Mouse (Mus musculus): ENCODE results near the gene Tmem213. TPM values are rescaled to one million over a fixed set of nuclear protein-coding genes. Genes with fewer than 3 reads are reported as not detected.
A peak's percentile ranks its signal among the peaks of the same experiment; 100 is the strongest.

Tmem213 gene
- polyA plus RNA-seq, 1 experiment from 2014 or later: 37.4 TPM

GRCm38 (mm10) chr6:38139086-38139485, 30.0 kb downstream of the Tmem213 start:
- 84% methylated on average over 3 of the region's 3 CpGs for WGBS
- Histone ChIP-seq H3K9me3 (replicated peaks) (no peaks in the 10 kb centered on the region), H3K4me1 (peaks cover 13% of the 10 kb centered on the region), H3K27me3 (no peaks in the 10 kb centered on the region), H3K9ac (no peak overlapping the region), H3K36me3 (peaks cover 30% of the 10 kb centered on the region), H3K4me3 (replicated peaks) (no peak overlapping the region), H3K27ac (no peak overlapping the region), H3K4me2 (no peak overlapping the region)
- no peak for ATAC-seq (replicated peaks; ENCODE audit: low FRiP score)

GRCm38 (mm10) chr6:38140402-38140801, 31.3 kb downstream of the Tmem213 start:
- H3K4me2 ChIP-seq: no peak overlapping the region
- H3K4me1 ChIP-seq: peaks cover 26% of the 10 kb centered on the region
- H3K27me3 ChIP-seq: no peaks in the 10 kb centered on the region

GRCm38 (mm10) chr6:38144161-38144998, 35.3 kb downstream of the Tmem213 start:
- peak; percentile 70 for ATAC-seq (replicated peaks; ENCODE audit: low FRiP score)
- H3K4me1 ChIP-seq: peaks cover 43% of the 10 kb centered on the region
- H3K27ac ChIP-seq: peak overlapping the region; percentile 81
- peak overlapping the region; percentile 26; the same call in 1 of the 2 replicates for H3K4me2 ChIP-seq
- peaks cover 40% of the 10 kb centered on the region for H3K36me3 ChIP-seq
- no peak overlapping the region for H3K9ac ChIP-seq
- no peaks in the 10 kb centered on the region for H3K9me3 ChIP-seq (replicated peaks)
- 20% methylated on average over 9 of the region's 9 CpGs for WGBS
- H3K4me3 ChIP-seq (replicated peaks): no peak overlapping the region
- no peaks in the 10 kb centered on the region for H3K27me3 ChIP-seq

More at GRCm38 (mm10) chr6:38140402-38140801, 31.3 kb downstream of the Tmem213 start:
- H3K9me3 ChIP-seq (replicated peaks): no peaks in the 10 kb centered on the region
- peaks cover 22% of the 10 kb centered on the region for H3K36me3 ChIP-seq
- no peak overlapping the region for H3K27ac ChIP-seq
- WGBS: 85% methylated on average over 9 of the region's 9 CpGs
- H3K4me3 ChIP-seq (replicated peaks): no peak overlapping the region
- ATAC-seq (replicated peaks; ENCODE audit: low FRiP score): no peak
- H3K9ac ChIP-seq: no peak overlapping the region

- Histone ChIP-seq H3K27me3 (no peaks in the 10 kb centered on the region), H3K4me1 (peaks cover 43% of the 10 kb centered on the region), H3K4me2 (no peak overlapping the region), H3K36me3 (peaks cover 45% of the 10 kb centered on the region), H3K9ac (no peak overlapping the region), H3K4me3 (replicated peaks) (no peak overlapping the region), H3K9me3 (replicated peaks) (no peaks in the 10 kb centered on the region), H3K27ac (peak overlapping the region; percentile 81)
- no peak for ATAC-seq (replicated peaks; ENCODE audit: low FRiP score)
- WGBS: 59% methylated on average over 8 of the region's 8 CpGs
Measured at GRCm38 (mm10) chr6:38145463-38146065, 36.5 kb downstream of the Tmem213 start.

- ATAC-seq (replicated peaks; ENCODE audit: low FRiP score): no peak
- no peak overlapping the region for H3K9ac ChIP-seq
- no peak overlapping the region for H3K4me3 ChIP-seq (replicated peaks)
- WGBS: 84% methylated on average over 5 of the region's 5 CpGs
- H3K36me3 ChIP-seq: peaks cover 46% of the 10 kb centered on the region
- no peaks in the 10 kb centered on the region for H3K9me3 ChIP-seq (replicated peaks)
- no peak overlapping the region for H3K4me2 ChIP-seq
- H3K27ac ChIP-seq: no peak overlapping the region
- no peaks in the 10 kb centered on the region for H3K27me3 ChIP-seq
- H3K4me1 ChIP-seq: peaks cover 39% of the 10 kb centered on the region
Measured at GRCm38 (mm10) chr6:38147301-38147700, 38.2 kb downstream of the Tmem213 start.

- Histone ChIP-seq H3K9me3 (replicated peaks) (no peaks in the 10 kb centered on the region), H3K4me3 (replicated peaks) (no peak overlapping the region), H3K36me3 (peaks cover 54% of the 10 kb centered on the region), H3K4me2 (no peak overlapping the region), H3K27ac (no peak overlapping the region), H3K4me1 (peaks cover 35% of the 10 kb centered on the region), H3K9ac (no peak overlapping the region), H3K27me3 (no peaks in the 10 kb centered on the region)
- WGBS: 88% methylated on average over 10 of the region's 10 CpGs
- no peak for ATAC-seq (replicated peaks; ENCODE audit: low FRiP score)
Measured at GRCm38 (mm10) chr6:38148626-38149025, 39.6 kb downstream of the Tmem213 start.

GRCm38 (mm10) chr6:38149483-38149882, 40.4 kb downstream of the Tmem213 start:
- Histone ChIP-seq H3K27ac (no peak overlapping the region), H3K27me3 (no peaks in the 10 kb centered on the region), H3K4me2 (no peak overlapping the region), H3K36me3 (peaks cover 58% of the 10 kb centered on the region), H3K9ac (no peak overlapping the region), H3K4me3 (replicated peaks) (no peak overlapping the region), H3K4me1 (peaks cover 27% of the 10 kb centered on the region), H3K9me3 (replicated peaks) (no peaks in the 10 kb centered on the region)
- 91% methylated on average over 19 of the region's 19 CpGs for WGBS
- no peak for ATAC-seq (replicated peaks; ENCODE audit: low FRiP score)

GRCm38 (mm10) chr6:38152305-38152704, 43.2 kb downstream of the Tmem213 start:
- WGBS: 90% methylated on average over 11 of the region's 11 CpGs
- H3K4me2 ChIP-seq: no peak overlapping the region
- H3K4me3 ChIP-seq (replicated peaks): no peak overlapping the region
- no peak for ATAC-seq (replicated peaks; ENCODE audit: low FRiP score)
- H3K9ac ChIP-seq: no peak overlapping the region
- peaks cover 61% of the 10 kb centered on the region for H3K36me3 ChIP-seq
- no peaks in the 10 kb centered on the region for H3K27me3 ChIP-seq
- no peak overlapping the region for H3K27ac ChIP-seq
- 0 out of 2 replicates have a peak, but pooled peaks cover 2% of the 10 kb centered on the region for H3K4me1 ChIP-seq
- no peaks in the 10 kb centered on the region for H3K9me3 ChIP-seq (replicated peaks)

- Histone ChIP-seq H3K4me2 (no peak overlapping the region), H3K27me3 (no peaks in the 10 kb centered on the region), H3K36me3 (peaks cover 47% of the 10 kb centered on the region), H3K9ac (no peak overlapping the region), H3K4me1 (no peaks in the 10 kb centered on the region), H3K4me3 (replicated peaks) (no peak overlapping the region), H3K9me3 (replicated peaks) (no peaks in the 10 kb centered on the region), H3K27ac (no peak overlapping the region)
- no peak for ATAC-seq (replicated peaks; ENCODE audit: low FRiP score)
- 90% methylated on average over 5 of the region's 5 CpGs for WGBS
Measured at GRCm38 (mm10) chr6:38156204-38156603, 47.1 kb downstream of the Tmem213 start.

GRCm38 (mm10) chr6:38157925-38158324, 48.9 kb downstream of the Tmem213 start:
- Histone ChIP-seq H3K27me3 (no peaks in the 10 kb centered on the region), H3K9me3 (replicated peaks) (no peaks in the 10 kb centered on the region), H3K9ac (no peak overlapping the region), H3K4me3 (replicated peaks) (no peak overlapping the region), H3K36me3 (peaks cover 39% of the 10 kb centered on the region), H3K4me1 (0 out of 2 replicates have a peak, but pooled peaks cover 3% of the 10 kb centered on the region), H3K27ac (no peak overlapping the region), H3K4me2 (no peak overlapping the region)
- 83% methylated on average over 16 of the region's 16 CpGs for WGBS
- ATAC-seq (replicated peaks; ENCODE audit: low FRiP score): no peak

- 0 out of 2 replicates have a peak, but pooled peaks cover 6% of the 10 kb centered on the region for H3K4me1 ChIP-seq
- ATAC-seq (replicated peaks; ENCODE audit: low FRiP score): no peak
- no peak overlapping the region for H3K4me3 ChIP-seq (replicated peaks)
- H3K9me3 ChIP-seq (replicated peaks): no peaks in the 10 kb centered on the region
- no peak overlapping the region for H3K4me2 ChIP-seq
- H3K27me3 ChIP-seq: no peaks in the 10 kb centered on the region
- H3K36me3 ChIP-seq: peaks cover 33% of the 10 kb centered on the region
- H3K27ac ChIP-seq: no peak overlapping the region
- WGBS: 81% methylated on average over 4 of the region's 4 CpGs
- H3K9ac ChIP-seq: no peak overlapping the region
Measured at GRCm38 (mm10) chr6:38159576-38159975, 50.5 kb downstream of the Tmem213 start.

- Histone ChIP-seq H3K9ac (no peak overlapping the region), H3K9me3 (replicated peaks) (no peaks in the 10 kb centered on the region), H3K4me3 (replicated peaks) (no peak overlapping the region), H3K4me2 (no peak overlapping the region), H3K36me3 (peaks cover 32% of the 10 kb centered on the region), H3K27ac (no peak overlapping the region; the same call in 1 of the 2 replicates), H3K27me3 (no peaks in the 10 kb centered on the region), H3K4me1 (0 out of 2 replicates have a peak, but pooled peaks cover 10% of the 10 kb centered on the region)
- ATAC-seq (replicated peaks; ENCODE audit: low FRiP score): peak; percentile 69; the same call in 1 of the 2 replicates
- WGBS: 7% methylated on average over 3 of the region's 3 CpGs
Measured at GRCm38 (mm10) chr6:38160102-38160501, 51.0 kb downstream of the Tmem213 start.
